Mouse (Mus musculus): ENCODE data around the gene Slc25a26. TPM values are rescaled to one million over a fixed set of nuclear protein-coding genes. Genes with fewer than 3 reads are reported as not detected.

Gene Slc25a26
- 10 to 100 TPM in 1 of 2 experiments, 1 to 10 TPM in 1; 8.4 to 10.4 TPM for total RNA-seq (2021)
- long read RNA-seq, experiment 1, partial matches to known transcripts: 0 of 4 reads
- long read RNA-seq, experiment 1, other reads (novel, unspliced or antisense): 1 of 4 reads
- long read RNA-seq, experiment 2, partial matches to known transcripts: 0 of 3 reads
- long read RNA-seq, experiment 2, other reads (novel, unspliced or antisense): 1 of 3 reads

DNA sequence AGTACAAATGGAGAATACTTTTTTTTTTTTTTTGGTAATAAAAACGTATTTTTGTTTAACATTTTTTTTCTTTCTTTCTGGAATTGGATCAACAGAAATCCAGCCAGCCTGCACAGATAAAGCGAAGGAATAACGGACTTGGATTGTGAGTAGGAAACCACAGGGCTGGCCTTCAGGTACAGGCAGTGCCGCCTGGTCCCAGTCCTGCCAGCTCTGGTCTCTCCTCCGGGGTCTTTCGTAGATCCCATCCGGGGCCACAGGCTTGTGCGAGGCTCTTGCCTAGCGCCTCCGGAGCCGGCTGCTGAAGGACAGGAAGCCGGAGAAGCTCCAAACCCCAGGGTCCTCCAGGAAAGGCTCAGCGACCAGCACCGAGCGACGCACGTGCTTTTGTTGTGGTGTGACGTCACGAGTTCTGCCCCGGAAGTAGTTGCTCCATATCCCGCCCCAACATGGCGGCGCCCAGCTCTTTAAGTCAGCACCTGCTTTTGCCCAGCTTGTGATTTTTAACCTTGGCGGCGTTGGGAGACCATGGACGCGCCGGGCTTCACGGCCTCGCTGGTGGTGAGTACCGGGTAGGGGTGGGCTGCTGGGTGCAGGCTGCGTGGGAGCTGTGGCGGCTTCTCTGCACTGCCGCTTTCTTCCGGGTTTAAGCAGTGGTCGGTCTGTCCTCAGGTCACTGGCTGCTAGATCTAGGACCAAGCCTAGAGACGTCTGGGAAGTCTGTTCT is at the start of gene Slc25a26:
Gene Slc25a26 (plus strand): TSS at position 435 of the 727 bp plus-strand sequence.
- peak; percentile 87 for DNase-seq

GRCm38 (mm10) chr6:94464037-94464891 is 35.9 kb upstream of the Slc25a26 start:
- DNase-seq: peak; percentile 33

GRCm38 (mm10) chr6:94466508-94467205 is 33.5 kb upstream of the Slc25a26 start:
- DNase-seq: no peak

DNA sequence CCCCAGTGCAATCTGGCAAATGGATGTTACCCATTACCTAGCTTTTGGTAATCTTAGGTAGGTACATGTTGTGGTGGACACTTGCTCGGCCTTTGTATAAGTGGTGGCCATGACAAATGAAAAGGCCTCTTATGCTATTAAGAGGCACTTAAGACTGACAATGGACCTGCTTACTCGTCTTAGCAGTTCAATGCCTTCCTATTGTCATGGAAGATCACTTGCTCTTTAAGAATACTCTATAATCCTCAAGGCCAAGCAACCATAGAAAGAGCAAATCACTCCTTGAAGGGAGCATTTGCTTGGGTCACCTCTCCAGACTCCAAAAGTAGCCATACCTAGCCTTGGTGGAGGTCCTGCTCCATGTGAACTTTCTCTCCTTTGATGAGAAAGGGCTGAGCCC is 7.4 kb upstream of the Slc25a26 start:
- DNase-seq: no peak

GRCm38 (mm10) chr6:94503963-94504362 is 3.8 kb downstream of the Slc25a26 start:
- no peak for DNase-seq

DNA sequence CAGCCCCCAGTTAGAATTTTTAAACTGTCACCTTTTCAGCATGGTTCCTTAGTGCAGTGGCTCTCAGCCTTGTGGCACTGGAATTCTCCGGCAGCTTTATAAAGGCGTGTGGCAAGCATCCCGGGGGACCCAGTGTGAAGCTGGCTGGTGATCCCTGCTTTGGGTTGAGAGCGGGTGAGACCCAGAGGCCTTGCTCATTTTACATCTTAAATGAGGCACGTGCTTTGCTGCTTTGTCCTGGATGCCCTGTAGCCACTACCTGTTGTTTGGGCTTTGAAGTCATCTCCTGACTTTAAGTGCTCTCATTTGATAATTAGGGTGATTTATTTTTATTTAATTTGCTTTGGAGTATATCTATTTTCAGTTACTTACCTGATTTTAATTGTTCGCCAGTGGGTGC is 7.8 kb downstream of the Slc25a26 start:
- no peak for DNase-seq

DNA sequence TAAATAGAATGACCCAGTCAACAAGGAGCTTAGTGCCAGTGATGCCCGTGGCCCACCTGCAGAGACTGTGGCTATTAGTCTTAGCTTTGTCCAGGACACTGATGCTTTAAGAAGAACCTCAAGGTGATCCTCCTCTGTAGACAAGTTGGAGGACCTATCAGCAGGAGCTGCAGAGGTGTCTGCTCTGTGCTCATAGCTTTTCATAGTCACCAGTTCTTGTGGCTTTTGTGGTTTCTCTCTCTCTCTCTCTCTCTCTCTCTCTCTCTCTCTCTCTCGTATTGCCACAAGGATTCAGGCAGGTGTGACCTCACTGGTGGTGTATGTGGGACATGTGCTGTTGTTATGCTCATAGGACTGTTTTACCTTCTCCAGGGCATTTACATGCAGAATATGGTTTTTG is 8.7 kb downstream of the Slc25a26 start:
- DNase-seq: no peak

DNA sequence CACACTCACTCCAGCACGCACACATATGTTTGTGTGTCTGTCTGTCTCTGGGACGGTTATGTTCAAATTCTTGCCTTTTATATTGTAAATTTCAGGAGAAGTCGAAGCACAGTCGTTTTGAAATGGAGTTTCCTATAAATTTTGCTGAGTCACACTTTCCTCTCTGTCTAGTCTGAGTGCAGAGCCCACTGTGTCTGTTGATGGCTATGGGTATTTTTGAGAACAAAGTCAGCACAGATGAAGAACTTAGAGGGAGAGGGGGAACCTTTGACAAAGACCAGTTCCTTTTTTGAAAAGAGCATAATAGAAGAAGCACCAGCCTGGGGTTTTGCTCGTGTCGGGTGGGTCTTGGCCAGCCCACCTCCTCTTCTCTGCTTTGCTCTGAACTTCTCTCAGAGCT is 9.1 kb downstream of the Slc25a26 start:
- no peak for DNase-seq

DNA sequence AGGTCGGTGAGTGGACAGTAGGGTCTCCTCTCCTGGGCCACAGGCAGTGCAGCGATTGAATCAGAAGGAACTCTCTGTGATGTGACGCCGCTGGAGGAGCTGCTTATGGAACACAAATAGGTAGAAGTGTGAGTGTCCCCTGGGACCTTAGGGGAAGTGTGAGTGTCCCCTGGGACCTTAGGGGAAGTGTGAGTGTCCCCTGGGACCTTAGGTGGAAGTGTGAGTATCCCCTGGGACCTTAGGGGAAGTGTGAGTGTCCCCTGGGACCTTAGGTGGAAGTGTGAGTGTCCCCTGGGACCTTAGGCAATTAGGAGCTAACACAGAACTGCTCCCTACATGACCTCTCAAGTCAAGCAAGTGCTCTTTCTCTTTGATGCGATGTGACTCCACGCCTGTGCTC is 18.0 kb downstream of the Slc25a26 start:
- DNase-seq: no peak

GRCm38 (mm10) chr6:94524335-94524734 is 24.2 kb downstream of the Slc25a26 start:
- DNase-seq: no peak

GRCm38 (mm10) chr6:94530756-94531155 is 30.6 kb downstream of the Slc25a26 start:
- DNase-seq: no peak

- DNase-seq: no peak
Measured at GRCm38 (mm10) chr6:94532086-94532485, 32.0 kb downstream of the Slc25a26 start.

DNA sequence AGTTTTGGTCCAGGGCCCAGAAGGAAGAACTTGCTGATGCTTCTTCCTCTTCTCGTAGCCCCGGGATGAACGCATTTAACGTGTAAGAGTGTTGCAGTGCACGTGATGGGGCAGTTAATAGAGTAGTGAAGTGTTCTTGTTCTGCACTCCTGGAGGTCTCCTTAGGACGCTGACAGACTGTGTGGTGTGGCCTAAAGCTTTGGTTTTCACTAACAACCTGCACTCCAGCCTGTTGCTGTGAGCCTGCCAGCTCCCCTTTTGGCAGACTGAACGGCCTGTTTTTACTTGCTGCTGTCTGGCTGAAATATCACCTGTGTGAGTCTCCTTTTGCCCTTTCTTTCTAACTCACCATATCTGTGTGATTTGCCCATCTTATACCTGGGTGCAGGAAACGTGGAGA is 36.3 kb downstream of the Slc25a26 start:
- DNase-seq: no peak

DNA sequence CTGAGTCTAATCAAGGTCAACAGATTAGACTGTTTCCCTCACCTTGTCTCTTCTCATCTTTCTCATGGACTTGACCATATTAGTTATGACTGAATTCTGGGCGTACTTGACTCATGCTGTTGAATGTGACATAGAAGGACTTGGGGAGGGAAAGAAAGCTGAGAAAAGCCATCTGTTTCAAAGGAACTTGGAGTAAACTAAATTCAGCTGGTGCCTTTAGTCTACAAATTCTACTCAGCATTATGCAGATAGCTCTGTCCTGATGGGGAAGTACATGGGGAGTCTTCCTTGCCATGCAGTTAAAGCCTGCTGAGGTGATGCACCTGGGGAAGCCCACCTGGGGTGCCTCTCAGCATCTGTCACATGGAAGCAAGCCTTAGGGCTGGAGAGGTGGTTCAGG is 37.5 kb downstream of the Slc25a26 start:
- no peak for DNase-seq

DNA sequence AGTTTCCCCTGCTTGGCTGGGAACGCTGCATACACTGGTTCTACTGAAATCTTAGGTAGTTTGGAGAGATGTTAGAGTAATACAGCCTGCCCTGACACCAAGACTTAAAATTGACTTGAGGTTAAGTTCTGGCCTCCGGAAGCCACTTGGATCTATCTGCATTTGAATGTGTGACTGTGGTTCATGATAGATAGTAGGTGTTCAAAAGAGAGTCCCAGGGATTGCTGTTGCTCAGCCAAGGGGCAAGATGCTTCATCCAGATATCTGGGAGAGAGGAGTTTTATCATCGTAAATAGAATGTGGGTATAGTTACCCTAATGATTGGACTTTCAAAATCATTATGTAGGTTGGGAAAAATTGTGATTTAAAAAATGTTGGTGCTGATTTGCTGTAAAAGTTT is 40.0 kb downstream of the Slc25a26 start:
- no peak for DNase-seq

GRCm38 (mm10) chr6:94540615-94541014 is 40.5 kb downstream of the Slc25a26 start:
- no peak for DNase-seq

GRCm38 (mm10) chr6:94541133-94541532 is 41.0 kb downstream of the Slc25a26 start:
- DNase-seq: no peak

DNA sequence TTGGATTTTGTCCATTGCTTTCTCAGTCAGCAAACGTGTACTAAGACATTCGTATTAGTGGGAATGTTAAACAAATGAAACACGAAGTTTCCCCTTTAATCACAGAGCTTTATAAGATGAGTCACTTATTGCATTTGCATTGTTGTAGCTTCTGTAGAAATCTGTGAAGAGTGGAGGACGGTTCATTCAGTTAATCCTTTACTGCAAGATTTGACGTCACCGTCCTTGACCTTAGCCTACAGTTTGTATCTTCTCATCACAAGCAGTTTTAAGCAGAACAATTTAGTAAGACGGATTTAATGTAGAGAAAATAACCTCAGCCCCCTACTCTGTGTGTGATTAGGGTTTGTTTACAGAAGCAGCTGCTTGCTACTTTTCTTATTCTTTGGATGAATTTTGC is 41.7 kb downstream of the Slc25a26 start:
- DNase-seq: no peak

- DNase-seq: peak; percentile 32
Measured at GRCm38 (mm10) chr6:94543902-94544840, 44.0 kb downstream of the Slc25a26 start.

- no peak for DNase-seq
Measured at GRCm38 (mm10) chr6:94547239-94547638, 47.1 kb downstream of the Slc25a26 start.

- no peak for DNase-seq
Measured at GRCm38 (mm10) chr6:94550298-94550697, 50.2 kb downstream of the Slc25a26 start.

Data from gastrocnemius, postnatal 10 days (tissue).